Mouse (Mus musculus) ES-E14 (cell line): ENCODE measurements around the gene Nphp1. TPM values are rescaled to one million over a fixed set of nuclear protein-coding genes. Genes with fewer than 3 reads are reported as not detected.

ENCODE experiments used
- DNase-seq: peaks from one replicate; pipeline ENCODE4 v3.0.0-alpha.2; 2013; ENCODE audit warnings: low read depth, low spot score
- H3K27ac ChIP-seq: 2 replicates; pipeline ENCODE4 v1.5.1; 2012; ENCODE audit warnings: low read depth, mild to moderate bottlenecking, low read length, moderate library complexity, mixed read lengths; ENCODE audit not compliant: poor library complexity, insufficient read depth, severe bottlenecking
- H3K36me3 ChIP-seq: 2 replicates; pipeline ENCODE4 v1.6.1; 2012; ENCODE audit warnings: mild to moderate bottlenecking, low read length, moderate library complexity, mixed read lengths; ENCODE audit not compliant: control insufficient read depth, poor library complexity, insufficient read depth, severe bottlenecking
- H3K4me1 ChIP-seq, 2 experiments: fragments of 150-350 bp in 1 of 2; sonication (generic) in 1 of 2; 2 replicates each; pipeline ENCODE4 v1.6.1; 2012; ENCODE audit warnings: low read length in 2 of 2, mild to moderate bottlenecking in 1 of 2, mixed read lengths in 1 of 2; ENCODE audit not compliant: control insufficient read depth in 2 of 2, insufficient read depth in 2 of 2, poor library complexity in 1 of 2
- H3K4me3 ChIP-seq, 2 experiments: fragments of 150-350 bp in 1 of 2; sonication (generic) in 1 of 2; 2 replicates each; pipeline ENCODE4 v1.5.1; 2012; ENCODE audit warnings: low read length in 2 of 2, low read depth in 1 of 2, mild to moderate bottlenecking in 1 of 2, mixed read lengths in 1 of 2; ENCODE audit not compliant: insufficient read depth in 1 of 2, poor library complexity in 1 of 2, severe bottlenecking in 1 of 2
- H3K9ac ChIP-seq: 2 replicates; pipeline ENCODE4 v1.6.1; 2012; ENCODE audit warnings: low read depth, mild to moderate bottlenecking, low read length, mixed read lengths; ENCODE audit not compliant: poor library complexity, insufficient read depth, severe bottlenecking
- H3K9me3 ChIP-seq: fragments of 150-350 bp; sonication (generic); 2 replicates; pipeline ENCODE4 v1.6.1; 2012; ENCODE audit warnings: low read depth, mild to moderate bottlenecking, low read length; ENCODE audit not compliant: control insufficient read depth, insufficient read depth
- CHD2 ChIP-seq: IDR thresholded peaks from 2 replicates; pipeline ENCODE4 v1.6.1; 2014; ENCODE audit warnings: mild to moderate bottlenecking, low read depth, low read length, inconsistent platforms
- HCFC1 ChIP-seq: IDR thresholded peaks from 2 replicates; pipeline ENCODE4 v1.6.1; 2012; ENCODE audit warnings: low read length, inconsistent platforms, borderline replicate concordance; ENCODE audit not compliant: insufficient read depth
- MAFK ChIP-seq: IDR thresholded peaks from 2 replicates; pipeline ENCODE4 v1.6.1; 2014; ENCODE audit warnings: mild to moderate bottlenecking, low read depth, low read length, inconsistent platforms; ENCODE audit not compliant: insufficient read depth
- ZC3H11A ChIP-seq: IDR thresholded peaks from 2 replicates; pipeline ENCODE4 v1.6.1; 2012; ENCODE audit warnings: low read depth, mild to moderate bottlenecking, inconsistent platforms, low read length, borderline replicate concordance
- ZNF384 ChIP-seq: IDR thresholded peaks from 2 replicates; pipeline ENCODE4 v1.6.1; 2012; ENCODE audit warnings: low read depth, low read length, inconsistent platforms
- in situ Hi-C, 2 experiments: fragments of 600-800 bp; cut with MboI; formaldehyde crosslinking; loops; one replicate each; pipeline ENCODE4 v1.15.1; 2025; ENCODE audit warnings: low sequenced_read_pairs in 2 of 2, inconsistent platforms in 1 of 2; ENCODE audit not compliant: unreplicated experiment in 2 of 2
- total RNA-seq: library from RNA; depleted of rRNA; stranded (reverse); fragments of 300-350 nt; gene quantifications from 2 replicates; pipeline ENCODE4 v1.2.3, GENCODE M21; 2012; rRNA removed

The Nphp1 gene
- total RNA-seq, 1 experiment: 7.4 TPM

DNA sequence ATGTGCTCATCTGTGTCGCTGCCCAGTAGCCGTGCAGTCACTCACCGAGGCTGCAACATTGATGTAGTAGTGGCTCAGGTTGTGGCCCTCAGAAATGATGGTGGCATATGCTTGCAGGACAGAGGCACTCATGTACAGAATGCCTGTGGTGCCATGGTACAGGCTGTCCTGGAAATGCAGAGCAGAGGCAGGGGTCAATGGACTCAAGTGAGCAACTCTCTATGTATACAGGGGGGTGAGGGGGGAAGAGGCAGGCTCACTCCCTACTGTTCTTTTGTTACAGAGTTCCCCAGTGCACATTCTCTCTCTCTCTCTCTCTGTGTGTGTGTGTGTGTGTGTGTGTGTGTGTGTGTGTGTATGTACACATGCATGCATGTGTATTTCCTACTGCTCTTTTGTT is 79.9 kb downstream of the Nphp1 start:
- in situ Hi-C loops: no loop called here
- H3K4me3 ChIP-seq: no peak overlapping the region
- no peak for TF ChIP-seq MAFK
- TF ChIP-seq ZNF384: no peak
- TF ChIP-seq HCFC1: no peak
- TF ChIP-seq ZC3H11A: no peak
- no peak for TF ChIP-seq CHD2
- no peak overlapping the region for H3K27ac ChIP-seq
- no peaks in the 10 kb centered on the region for H3K9me3 ChIP-seq
- DNase-seq: no peak
- no peaks in the 10 kb centered on the region for H3K36me3 ChIP-seq
- H3K9ac ChIP-seq: no peak overlapping the region
- H3K4me1 ChIP-seq: peaks cover 0 to 2% of the 10 kb centered on the region in 2 experiments; a peak in 1 of 4 replicates

DNA sequence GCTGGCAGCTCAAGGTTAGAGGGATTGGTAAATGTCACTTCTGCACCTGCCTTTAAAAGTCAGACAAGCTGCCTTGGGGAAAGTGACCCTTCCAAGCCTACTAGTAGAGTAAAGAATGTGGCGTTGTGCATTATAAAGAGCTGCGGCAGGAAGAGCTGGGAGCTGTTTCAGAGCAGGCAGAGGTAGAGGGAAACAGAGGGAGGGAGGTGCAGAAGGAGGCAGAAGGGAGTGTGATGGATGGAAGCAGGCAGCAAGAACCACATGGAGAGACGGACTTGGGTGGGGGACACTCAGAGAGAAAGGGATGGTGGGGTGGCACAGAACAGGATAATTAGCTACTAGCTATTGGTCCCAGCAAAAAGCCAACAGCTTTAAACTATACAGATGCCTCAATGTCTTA is 80.6 kb downstream of the Nphp1 start:
- 0 out of 4 replicates have a peak, but pooled peaks cover 0 to 2% of the 10 kb centered on the region in 2 experiments for H3K4me1 ChIP-seq
- H3K27ac ChIP-seq: no peak overlapping the region
- no peak for DNase-seq
- in situ Hi-C loops: no loop called here
- TF ChIP-seq MAFK (no peak), ZNF384 (no peak), CHD2 (no peak), HCFC1 (no peak), ZC3H11A (no peak)
- no peaks in the 10 kb centered on the region for H3K9me3 ChIP-seq
- no peak overlapping the region for H3K9ac ChIP-seq
- H3K36me3 ChIP-seq: no peaks in the 10 kb centered on the region
- no peak overlapping the region for H3K4me3 ChIP-seq

DNA sequence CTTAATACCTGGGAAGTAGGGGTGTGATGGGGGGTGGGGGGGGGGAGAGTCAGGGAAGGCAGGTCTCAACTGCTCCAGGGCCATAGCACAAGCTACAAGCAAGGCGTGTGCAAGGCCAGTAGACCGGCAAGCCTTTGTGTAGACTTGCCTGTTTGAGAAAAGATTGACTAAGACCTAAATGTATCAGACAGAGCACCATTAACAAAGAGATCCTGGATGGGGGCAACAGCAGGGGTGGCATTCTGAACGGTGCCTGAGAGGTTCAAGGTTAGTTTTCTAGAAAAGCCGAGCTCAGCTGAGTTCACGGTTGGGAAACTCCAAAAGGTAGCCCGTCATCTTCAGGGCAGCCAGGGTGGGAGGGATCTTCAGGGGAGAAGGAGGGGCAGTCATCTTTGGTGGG is 83.4 kb downstream of the Nphp1 start:
- 0 out of 4 replicates have a peak, but pooled peaks cover 0 to 2% of the 10 kb centered on the region in 2 experiments for H3K4me1 ChIP-seq
- no peaks in the 10 kb centered on the region for H3K36me3 ChIP-seq
- no peaks in the 10 kb centered on the region for H3K9me3 ChIP-seq
- no peak for DNase-seq
- no peak overlapping the region for H3K9ac ChIP-seq
- H3K27ac ChIP-seq: no peak overlapping the region
- H3K4me3 ChIP-seq: no peak overlapping the region
- in situ Hi-C loops: no loop called here
- no peak for TF ChIP-seq MAFK
- no peak for TF ChIP-seq ZNF384

Other genes with a start within 250 kb of the Nphp1 start
- gene Prom2, start 247.4 kb downstream of the Nphp1 start, total RNA-seq: 0.45 and 1.0 TPM in 2 replicates
- 5.1 and 8.2 TPM in 2 replicates for gene Zfp661, start 201.8 kb downstream of the Nphp1 start, total RNA-seq
- 187 and 222 TPM in 2 replicates for gene Mrps5, start 201.7 kb downstream of the Nphp1 start, total RNA-seq
- gene Mal, start 132.2 kb downstream of the Nphp1 start, total RNA-seq: 0.48 and 0.67 TPM in 2 replicates
- 0.63 and 0.85 TPM in 2 replicates for gene Mall, start 59.0 kb downstream of the Nphp1 start, total RNA-seq
- 35.8 and 54.9 TPM in 2 replicates for gene Mtln, start 3.6 kb upstream of the Nphp1 start, total RNA-seq
- gene Bub1, start 43.0 kb upstream of the Nphp1 start, total RNA-seq: 48.9 and 64.6 TPM in 2 replicates
- gene Acoxl, start 50.0 kb upstream of the Nphp1 start, total RNA-seq: 0.98 and 1.9 TPM in 2 replicates